Mouse (Mus musculus): Measurements from ENCODE around the gene Chit1.

GRCm38 (mm10) chr1:134200481-134200880, 89.4 kb downstream of the Chit1 start:
- TF ChIP-seq CTCF (IDR thresholded peaks at IDR 0.05; ENCODE audit: borderline replicate concordance, extremely low read depth, insufficient read depth, insufficient read length) (no peak), POLR2A (IDR thresholded peaks at IDR 0.05; ENCODE audit: borderline replicate concordance, extremely low read depth, insufficient read depth, insufficient read length, poor library complexity, severe bottlenecking) (no peak)
